Mouse (Mus musculus) Patski (cell line): ENCODE measurements around the gene Gli2. TPM values are rescaled to one million over a fixed set of nuclear protein-coding genes. Genes with fewer than 3 reads are reported as not detected.

Source experiments
- ATAC-seq: fragments of 100-300 bp; one replicate; pipeline ENCODE4 v1.8.0; 2021
- CTCF ChIA-PET: fragments of 350-600 bp; sonication (Branson Sonifier 250); formaldehyde crosslinking; loops from one replicate; lab custom pipeline; 2022; ENCODE audit warnings: inconsistent platforms; lab: Charles Lee
- POLR2A ChIA-PET: fragments of 350-600 bp; sonication (Branson Sonifier 250); formaldehyde crosslinking; loops from one replicate; lab custom pipeline; 2022; ENCODE audit warnings: antibody characterized with exemption, inconsistent platforms; lab: Charles Lee
- DNase-seq: peaks from one replicate; pipeline ENCODE4 v3.0.0-alpha.2; 2011; ENCODE audit warnings: low read depth, low spot score
- H3K27me3 ChIP-seq: fragments of 371-371 bp; one replicate; pipeline ENCODE4 v1.5.1; 2021
- CTCF ChIP-seq: fragments of 100-300 bp; IDR thresholded peaks from one replicate; pipeline ENCODE4 v1.5.1; 2021
- in situ Hi-C: fragments of 300-500 bp; cut with MboI; formaldehyde crosslinking; loops from 3 replicates; pipeline ENCODE4 v1.11.1; 2018; ENCODE audit warnings: low pct_unique_long_range_greater_than_20kb, mixed read lengths
- polyA plus RNA-seq: library from polyadenylated mRNA; unstranded; gene quantifications from one replicate; pipeline ENCODE4 v1.2.3, GENCODE M21; 2021

Gene Gli2
- polyA plus RNA-seq, 1 experiment from 2014 or later, result 2.7 TPM

GRCm38 (mm10) chr1:118952318-118952717, 101.1 kb downstream of the Gli2 start:
- ATAC-seq (no peak), DNase-seq (no peak)
- no peak for TF ChIP-seq CTCF
- no peaks in the 10 kb centered on the region for H3K27me3 ChIP-seq
- POLR2A ChIA-PET, result no interaction called here
- CTCF ChIA-PET, result no interaction called here
- in situ Hi-C loops, result no loop called here

- TF ChIP-seq CTCF, result no peak
- CTCF ChIA-PET, result interaction anchor here (0.6 to 1.3 kb wide), 2 partner anchors 10 to 96 kb away, joined by 3 read pairs; no protein-coding TSS in a partner anchor
- ATAC-seq (no peak), DNase-seq (no peak)
- POLR2A ChIA-PET, result no interaction called here
- in situ Hi-C loops, result no loop called here
- no peaks in the 10 kb centered on the region for H3K27me3 ChIP-seq
These were observed 105.0 kb downstream of the Gli2 start for GRCm38 (mm10) chr1:118948407-118948806.

GRCm38 (mm10) chr1:118947221-118947620, 106.2 kb downstream of the Gli2 start:
- TF ChIP-seq CTCF, result no peak
- in situ Hi-C loops, result no loop called here
- ChIA-PET POLR2A (interaction anchor here (0.6 to 0.9 kb wide), 2 partner anchors 11 to 345 kb away, joined by 3 to 5 read pairs; no protein-coding TSS in a partner anchor), CTCF (interaction anchor here (1.3 kb wide), 1 partner anchor 11 kb away, joined by 3 read pairs; no protein-coding TSS in a partner anchor)
- DNase-seq (no peak), ATAC-seq (no peak)
- H3K27me3 ChIP-seq, result no peaks in the 10 kb centered on the region

GRCm38 (mm10) chr1:118941336-118941735, 112.1 kb downstream of the Gli2 start:
- no peak for ATAC-seq

GRCm38 (mm10) chr1:118940269-118940840, 113.1 kb downstream of the Gli2 start:
- in situ Hi-C loops, result no loop called here
- DNase-seq (no peak), ATAC-seq (no peak)
- ChIA-PET CTCF (no interaction called here), POLR2A (no interaction called here)
- no peak for TF ChIP-seq CTCF
- no peaks in the 10 kb centered on the region for H3K27me3 ChIP-seq

More at GRCm38 (mm10) chr1:118941336-118941735, 112.1 kb downstream of the Gli2 start:
- no peak for TF ChIP-seq CTCF
- ChIA-PET POLR2A (interaction anchor here (0.9 kb wide), 1 partner anchor 66 kb away, joined by 3 read pairs; no protein-coding TSS in a partner anchor), CTCF (no interaction called here)
- H3K27me3 ChIP-seq, result no peaks in the 10 kb centered on the region
- no peak for DNase-seq
- in situ Hi-C loops, result no loop called here

GRCm38 (mm10) chr1:118938206-118938605, 115.2 kb downstream of the Gli2 start:
- ChIA-PET CTCF (no interaction called here), POLR2A (no interaction called here)
- no peak for ATAC-seq
- no peak for TF ChIP-seq CTCF
- DNase-seq, result no peak
- no peaks in the 10 kb centered on the region for H3K27me3 ChIP-seq
- in situ Hi-C loops, result no loop called here

GRCm38 (mm10) chr1:118936108-118936507, 117.3 kb downstream of the Gli2 start:
- DNase-seq (no peak), ATAC-seq (no peak)
- ChIA-PET POLR2A (interaction anchor here (0.7 kb wide), 1 partner anchor 14 kb away, joined by 3 read pairs; no protein-coding TSS in a partner anchor), CTCF (no interaction called here)
- H3K27me3 ChIP-seq, result no peaks in the 10 kb centered on the region
- no peak for TF ChIP-seq CTCF
- in situ Hi-C loops, result no loop called here

- ChIA-PET CTCF (no interaction called here), POLR2A (interaction anchor here (0.7 kb wide), 1 partner anchor 13 kb away, joined by 3 read pairs; no protein-coding TSS in a partner anchor)
- ATAC-seq (no peak), DNase-seq (no peak)
- no peak for TF ChIP-seq CTCF
- H3K27me3 ChIP-seq, result no peaks in the 10 kb centered on the region
- in situ Hi-C loops, result no loop called here
These were observed 117.9 kb downstream of the Gli2 start for GRCm38 (mm10) chr1:118935518-118935917.

- in situ Hi-C loops, result no loop called here
- H3K27me3 ChIP-seq, result no peaks in the 10 kb centered on the region
- no peak for ATAC-seq
- no peak for DNase-seq
- ChIA-PET CTCF (no interaction called here), POLR2A (no interaction called here)
- no peak for TF ChIP-seq CTCF
These were observed 121.3 kb downstream of the Gli2 start for GRCm38 (mm10) chr1:118932167-118932566.

- no peak for ATAC-seq
- POLR2A ChIA-PET, result no interaction called here
These were observed 125.7 kb downstream of the Gli2 start for GRCm38 (mm10) chr1:118927543-118928354.

GRCm38 (mm10) chr1:118926556-118926955, 126.9 kb downstream of the Gli2 start:
- in situ Hi-C loops, result no loop called here
- no peaks in the 10 kb centered on the region for H3K27me3 ChIP-seq
- DNase-seq (no peak), ATAC-seq (no peak)
- CTCF ChIA-PET, result no interaction called here
- TF ChIP-seq CTCF, result no peak
- POLR2A ChIA-PET, result interaction anchor here (1.0 kb wide), 1 partner anchor 512 kb away, joined by 3 read pairs; no protein-coding TSS in a partner anchor

More at GRCm38 (mm10) chr1:118927543-118928354, 125.7 kb downstream of the Gli2 start:
- no peak for DNase-seq
- TF ChIP-seq CTCF, result no peak
- in situ Hi-C loops, result no loop called here
- H3K27me3 ChIP-seq, result no peaks in the 10 kb centered on the region
- CTCF ChIA-PET, result no interaction called here
